Mouse (Mus musculus): Measurements from ENCODE around the gene Gm48552. TPM values are rescaled to one million over a fixed set of nuclear protein-coding genes. Genes with fewer than 3 reads are reported as not detected.

Gm48552 gene
- total RNA-seq, 2 experiments from 2014 or later = 2.5 to 3.5 TPM

Small RNAs within 50 kb of the gene (microRNA-seq; reads per million reads assigned to microRNA genes)
- gene Mir1191b (not detected), gene Mir6913 (4.0 reads per million, percentile 11 among the genes with 10 or more reads in this experiment)

Other genes starting within 250 kb of the Gm48552 start
- 10 to 100 TPM; 24.3 to 25.8 TPM for gene Pias4, start 221.1 kb upstream of the Gm48552 start, total RNA-seq (2021)
- 1,000 to 10,000 TPM; 1,077 to 1,083 TPM for gene Eef2, start 212.4 kb upstream of the Gm48552 start, total RNA-seq (2021)
- 10 to 100 TPM; 64.1 to 72.7 TPM for gene Dapk3, start 206.0 kb upstream of the Gm48552 start, total RNA-seq (2021)
- gene 4930442H23Rik, start 205.2 kb upstream of the Gm48552 start, total RNA-seq (2021) = not detected
- not detected for gene Nmrk2, start 187.0 kb upstream of the Gm48552 start, total RNA-seq (2021)
- gene Atcay, start 158.2 kb upstream of the Gm48552 start, total RNA-seq (2021) = 100 to 1,000 TPM; 209 to 222 TPM
- 10 to 100 TPM; 62.2 to 63.5 TPM for gene Zfr2, start 155.8 kb upstream of the Gm48552 start, total RNA-seq (2021)
- gene Matk, start 136.1 kb upstream of the Gm48552 start, total RNA-seq (2021) = 100 to 1,000 TPM; 223 to 225 TPM
- gene Mrpl54, start 122.1 kb upstream of the Gm48552 start, total RNA-seq (2021) = 10 to 100 TPM; 47.8 to 52.7 TPM
- gene Apba3, start 122.0 kb upstream of the Gm48552 start, total RNA-seq (2021) = 10 to 100 TPM; 23.7 to 32.6 TPM
- gene Tjp3, start 97.4 kb upstream of the Gm48552 start, total RNA-seq (2021) = under 1 TPM; 0.39 to 0.49 TPM
- 100 to 1,000 TPM; 336 to 340 TPM for gene Pip5k1c, start 96.0 kb upstream of the Gm48552 start, total RNA-seq (2021)
- 10 to 100 TPM; 26.4 to 26.7 TPM for gene Cactin, start 67.9 kb upstream of the Gm48552 start, total RNA-seq (2021)
- gene Tbxa2r, start 60.3 kb upstream of the Gm48552 start, total RNA-seq (2021) = 1 to 10 TPM; 1.1 to 2.1 TPM
- gene Gipc3, start 45.7 kb upstream of the Gm48552 start, total RNA-seq (2021) = under 1 TPM; 0.39 to 0.49 TPM
- gene Hmg20b, start 38.5 kb upstream of the Gm48552 start, total RNA-seq (2021) = 10 to 100 TPM; 18.3 to 20.3 TPM
- gene Mfsd12, start 31.5 kb upstream of the Gm48552 start, total RNA-seq (2021) = 10 to 100 TPM; 32.8 to 35.9 TPM
- gene 4930404N11Rik, start 23.2 kb upstream of the Gm48552 start, total RNA-seq (2021) = 1 to 10 TPM; 1.2 to 1.7 TPM
- gene Fzr1, start 10.5 kb upstream of the Gm48552 start, total RNA-seq (2021) = 10 to 100 TPM; 85.7 to 94.7 TPM
- gene Dohh, start 4.6 kb upstream of the Gm48552 start, total RNA-seq (2021) = 10 to 100 TPM; 79.3 to 83.5 TPM
- 1 to 10 TPM; 3.4 to 5.0 TPM for gene Gm48551, start 4.5 kb upstream of the Gm48552 start, total RNA-seq (2021)
- gene Smim24, start 4.0 kb downstream of the Gm48552 start, total RNA-seq (2021) = 1 to 10 TPM; 2.0 to 2.2 TPM
- gene Nfic, start 66.6 kb downstream of the Gm48552 start, total RNA-seq (2021) = 10 to 100 TPM; 40.7 to 44.6 TPM
- gene Celf5, start 93.7 kb downstream of the Gm48552 start, total RNA-seq (2021) = 100 to 1,000 TPM; 287 to 297 TPM
- 100 to 1,000 TPM in 1 of 2 experiments, 10 to 100 TPM in 1; 94.8 to 102 TPM for gene Ncln, start 107.4 kb downstream of the Gm48552 start, total RNA-seq (2021)
- under 1 TPM; 0.18 to 0.28 TPM for gene S1pr4, start 111.1 kb downstream of the Gm48552 start, total RNA-seq (2021)
- 1 to 10 TPM; 2.3 to 2.9 TPM for gene Gna15, start 135.2 kb downstream of the Gm48552 start, total RNA-seq (2021)
- gene Gna11, start 156.2 kb downstream of the Gm48552 start, total RNA-seq (2021) = 100 to 1,000 TPM; 111 to 118 TPM
- gene Aes, start 170.5 kb downstream of the Gm48552 start, total RNA-seq (2021) = 100 to 1,000 TPM; 542 to 558 TPM
- gene Tle2, start 185.6 kb downstream of the Gm48552 start, total RNA-seq (2021) = 10 to 100 TPM; 20.9 to 22.4 TPM
- gene Tle6, start 212.1 kb downstream of the Gm48552 start, total RNA-seq (2021) = 1 to 10 TPM in 1 of 2 experiments, under 1 TPM in 1; 0.93 to 3.0 TPM
- gene BC025920, start 217.3 kb downstream of the Gm48552 start, total RNA-seq (2021) = 1 to 10 TPM; 1.9 to 2.2 TPM
- 10 to 100 TPM; 28.0 to 29.3 TPM for gene Sirt6, start 238.8 kb downstream of the Gm48552 start, total RNA-seq (2021)
- gene Ankrd24, start 239.5 kb downstream of the Gm48552 start, total RNA-seq (2021) = 10 to 100 TPM; 34.1 to 35.1 TPM